Mouse (Mus musculus): Measurements from ENCODE around the gene 6030468B19Rik. TPM values are rescaled to one million over a fixed set of nuclear protein-coding genes. Genes with fewer than 3 reads are reported as not detected.
A peak's percentile ranks its signal among the peaks of the same experiment; 100 is the strongest.

6030468B19Rik gene
- polyA plus RNA-seq, 1 experiment = not detected

GRCm38 (mm10) chr11:117776085-117776792 is 21.2 kb upstream of the 6030468B19Rik start:
- H3K4me3 ChIP-seq (ENCODE audit: insufficient read depth, low read depth, low read length) = no peak overlapping the region
- 93% methylated on average over 14 of the region's 14 CpGs for WGBS
- H3K27ac ChIP-seq (ENCODE audit: insufficient read depth, low read depth, low read length) = no peak overlapping the region
- peaks cover 27% of the 10 kb centered on the region for H3K4me1 ChIP-seq (ENCODE audit: control insufficient read depth, insufficient read depth, low read length)
- TF ChIP-seq POLR2A (IDR thresholded peaks at IDR 0.05; ENCODE audit: insufficient read depth, low read depth, low read length) = no peak
- no peak for TF ChIP-seq CTCF (IDR thresholded peaks at IDR 0.05; ENCODE audit: insufficient read depth, low read depth, low read length)

- TF ChIP-seq POLR2A (IDR thresholded peaks at IDR 0.05; ENCODE audit: insufficient read depth, low read depth, low read length) (no peak), CTCF (IDR thresholded peaks at IDR 0.05; ENCODE audit: insufficient read depth, low read depth, low read length) (no peak)
- 91% methylated on average over 5 of the region's 5 CpGs for WGBS
- Histone ChIP-seq H3K4me3 (ENCODE audit: insufficient read depth, low read depth, low read length) (no peak overlapping the region), H3K27ac (ENCODE audit: insufficient read depth, low read depth, low read length) (no peak overlapping the region), H3K4me1 (ENCODE audit: control insufficient read depth, insufficient read depth, low read length) (peaks cover 30% of the 10 kb centered on the region)
These were observed 20.3 kb upstream of the 6030468B19Rik start for GRCm38 (mm10) chr11:117777111-117777510.

GRCm38 (mm10) chr11:117778031-117778430 is 19.4 kb upstream of the 6030468B19Rik start:
- 94% methylated on average over 11 of the region's 11 CpGs for WGBS
- peaks cover 33% of the 10 kb centered on the region for H3K4me1 ChIP-seq (ENCODE audit: control insufficient read depth, insufficient read depth, low read length)

GRCm38 (mm10) chr11:117778851-117779433 is 18.5 kb upstream of the 6030468B19Rik start:
- TF ChIP-seq POLR2A (IDR thresholded peaks at IDR 0.05; ENCODE audit: insufficient read depth, low read depth, low read length) (no peak), CTCF (IDR thresholded peaks at IDR 0.05; ENCODE audit: insufficient read depth, low read depth, low read length) (no peak)
- no peak overlapping the region for H3K4me3 ChIP-seq (ENCODE audit: insufficient read depth, low read depth, low read length)
- no peak overlapping the region for H3K27ac ChIP-seq (ENCODE audit: insufficient read depth, low read depth, low read length)
- H3K4me1 ChIP-seq (ENCODE audit: control insufficient read depth, insufficient read depth, low read length) = peaks cover 34% of the 10 kb centered on the region
- whole genome bisulfite sequencing = 82% methylated on average over 12 of the region's 12 CpGs

More at GRCm38 (mm10) chr11:117778031-117778430, 19.4 kb upstream of the 6030468B19Rik start:
- Histone ChIP-seq H3K4me3 (ENCODE audit: insufficient read depth, low read depth, low read length) (no peak overlapping the region), H3K27ac (ENCODE audit: insufficient read depth, low read depth, low read length) (no peak overlapping the region)
- TF ChIP-seq CTCF (IDR thresholded peaks at IDR 0.05; ENCODE audit: insufficient read depth, low read depth, low read length) (no peak), POLR2A (IDR thresholded peaks at IDR 0.05; ENCODE audit: insufficient read depth, low read depth, low read length) (no peak)

- TF ChIP-seq CTCF (IDR thresholded peaks at IDR 0.05; ENCODE audit: insufficient read depth, low read depth, low read length) (no peak), POLR2A (IDR thresholded peaks at IDR 0.05; ENCODE audit: insufficient read depth, low read depth, low read length) (no peak)
- Histone ChIP-seq H3K4me3 (ENCODE audit: insufficient read depth, low read depth, low read length) (peak overlapping the region; percentile 24), H3K4me1 (ENCODE audit: control insufficient read depth, insufficient read depth, low read length) (peaks cover 34% of the 10 kb centered on the region), H3K27ac (ENCODE audit: insufficient read depth, low read depth, low read length) (no peak overlapping the region)
- 18% methylated on average over 38 of the region's 38 CpGs for WGBS
These were observed 17.8 kb upstream of the 6030468B19Rik start for GRCm38 (mm10) chr11:117779434-117780198.

- TF ChIP-seq CTCF (IDR thresholded peaks at IDR 0.05; ENCODE audit: insufficient read depth, low read depth, low read length) = no peak
- no peak for TF ChIP-seq POLR2A (IDR thresholded peaks at IDR 0.05; ENCODE audit: insufficient read depth, low read depth, low read length)
- Histone ChIP-seq H3K4me1 (ENCODE audit: control insufficient read depth, insufficient read depth, low read length) (peaks cover 34% of the 10 kb centered on the region), H3K27ac (ENCODE audit: insufficient read depth, low read depth, low read length) (no peak overlapping the region), H3K4me3 (ENCODE audit: insufficient read depth, low read depth, low read length) (peak overlapping the region; percentile 24)
- WGBS = 6% methylated on average over 17 of the region's 17 CpGs
These were observed 17.3 kb upstream of the 6030468B19Rik start for GRCm38 (mm10) chr11:117780199-117780515.

GRCm38 (mm10) chr11:117780582-117781111 is 16.8 kb upstream of the 6030468B19Rik start:
- WGBS = 7% methylated on average over 19 of the region's 19 CpGs
- no peak for TF ChIP-seq POLR2A (IDR thresholded peaks at IDR 0.05; ENCODE audit: insufficient read depth, low read depth, low read length)
- Histone ChIP-seq H3K4me1 (ENCODE audit: control insufficient read depth, insufficient read depth, low read length) (peaks cover 34% of the 10 kb centered on the region), H3K27ac (ENCODE audit: insufficient read depth, low read depth, low read length) (no peak overlapping the region), H3K4me3 (ENCODE audit: insufficient read depth, low read depth, low read length) (peak overlapping the region; percentile 24)

GRCm38 (mm10) chr11:117781199-117781821 is 16.1 kb upstream of the 6030468B19Rik start:
- H3K27ac ChIP-seq (ENCODE audit: insufficient read depth, low read depth, low read length) = no peak overlapping the region
- H3K4me1 ChIP-seq (ENCODE audit: control insufficient read depth, insufficient read depth, low read length) = peaks cover 34% of the 10 kb centered on the region
- H3K4me3 ChIP-seq (ENCODE audit: insufficient read depth, low read depth, low read length) = no peak overlapping the region; the same call in 1 of the 2 replicates
- no peak for TF ChIP-seq CTCF (IDR thresholded peaks at IDR 0.05; ENCODE audit: insufficient read depth, low read depth, low read length)
- TF ChIP-seq POLR2A (IDR thresholded peaks at IDR 0.05; ENCODE audit: insufficient read depth, low read depth, low read length) = no peak
- WGBS = 34% methylated on average over 18 of the region's 18 CpGs

All from olfactory bulb, adult 2 months (tissue).